Mouse (Mus musculus) embryonic stem cell, embryonic (primary cell): ENCODE data around the gene Cenpx.

Experiments used
- CTCF ChIA-PET, 4 experiments: fragments of 300-600 bp in 2 of 4; fragments of 350-600 bp in 2 of 4; sonication (Branson Sonifier 250); formaldehyde crosslinking; loops; one replicate each; lab custom pipeline; 2022; ENCODE audit warnings: inconsistent platforms in 2 of 4; lab: Charles Lee
- POLR2A ChIA-PET, 4 experiments: fragments of 300-600 bp in 2 of 4; fragments of 350-600 bp in 2 of 4; sonication (Branson Sonifier 250); formaldehyde crosslinking; loops; one replicate each; lab custom pipeline; 2022; ENCODE audit warnings: antibody characterized with exemption in 4 of 4, inconsistent platforms in 1 of 4; lab: Charles Lee

The Cenpx gene

GRCm38 (mm10) chr11:120714546-120714945 lies 1.0 kb upstream of the Cenpx start:
- POLR2A ChIA-PET = interaction anchor here in 3 of 4 experiments (0.6 to 29.7 kb wide), 41 partner anchors 8 to 410 kb away, joined by 3 to 509 read pairs (median 7); partner anchors contain the start of genes Aspscr1 (in 2 of the 3), Mafg (in 2 of the 3), P4hb (in 2 of the 3) and Pycr1 (in 2 of the 3)
- CTCF ChIA-PET = interaction anchor here (0.6 to 2.3 kb wide), 14 partner anchors 10 to 230 kb away, joined by 3 to 35 read pairs (median 4); partner anchors contain the start of genes Mrpl12 (in 1 of the 4) and Notum (in 1 of the 4)

- CTCF ChIA-PET = interaction anchor here (0.6 to 3.3 kb wide), 30 partner anchors 8 to 341 kb away, joined by 3 to 35 read pairs (median 4); partner anchors contain the start of genes Rac3 (in 2 of the 4) and Mrpl12 (in 1 of the 4)
- POLR2A ChIA-PET = interaction anchor here (0.6 to 29.7 kb wide), 78 partner anchors 8 to 960 kb away, joined by 3 to 509 read pairs (median 5); partner anchors contain the start of genes Pycr1 (in 4 of the 4), Aspscr1 (in 2 of the 4), Mafg (in 2 of the 4) and Notum (in 2 of the 4)
These were observed 568 bp downstream of the Cenpx start for GRCm38 (mm10) chr11:120712771-120713568.

- ChIA-PET POLR2A (interaction anchor here (0.7 to 29.7 kb wide), 21 partner anchors 9 to 342 kb away, joined by 3 to 509 read pairs (median 5); partner anchors contain the start of genes Rac3 (in 2 of the 4), Aspscr1 (in 1 of the 4), Notum (in 1 of the 4) and Pycr1 (in 1 of the 4)), CTCF (interaction anchor here (0.6 to 4.4 kb wide), 15 partner anchors 8 to 133 kb away, joined by 3 to 28 read pairs (median 5); partner anchors contain the start of genes Rac3 (in 2 of the 4), Notum (in 1 of the 4) and Pycr1 (in 1 of the 4))
These were observed 1.4 kb downstream of the Cenpx start for GRCm38 (mm10) chr11:120711980-120712604.

- POLR2A ChIA-PET = interaction anchor here in 3 of 4 experiments (0.6 to 29.7 kb wide), 25 partner anchors 9 to 341 kb away, joined by 3 to 509 read pairs (median 5); partner anchors contain the start of genes Pycr1 (in 2 of the 3), Aspscr1 (in 1 of the 3), Csnk1d (in 1 of the 3) and Notum (in 1 of the 3)
- CTCF ChIA-PET = interaction anchor here (0.9 to 4.4 kb wide), 13 partner anchors 10 to 67 kb away, joined by 3 to 28 read pairs (median 6); partner anchors contain the start of genes Rac3 (in 2 of the 4) and Pycr1 (in 1 of the 4)
These were observed 2.9 kb downstream of the Cenpx start for GRCm38 (mm10) chr11:120710672-120711071.

- CTCF ChIA-PET = interaction anchor here (0.5 to 4.4 kb wide), 17 partner anchors 11 to 550 kb away, joined by 3 to 28 read pairs (median 4); partner anchors contain the start of genes Narf (in 1 of the 4), Notum (in 1 of the 4) and Rac3 (in 1 of the 4)
- POLR2A ChIA-PET = interaction anchor here in 3 of 4 experiments (0.6 to 29.7 kb wide), 25 partner anchors 9 to 437 kb away, joined by 3 to 509 read pairs (median 6); partner anchors contain the start of genes Pycr1 (in 2 of the 3), Aspscr1 (in 1 of the 3), Mafg (in 1 of the 3) and Mrpl12 (in 1 of the 3)
These were observed 4.0 kb downstream of the Cenpx start for GRCm38 (mm10) chr11:120709551-120709950.

- ChIA-PET POLR2A (interaction anchor here (0.6 to 29.7 kb wide), 29 partner anchors 9 to 372 kb away, joined by 3 to 509 read pairs (median 4); partner anchors contain the start of genes Pycr1 (in 2 of the 4), Rac3 (in 2 of the 4), Aspscr1 (in 1 of the 4) and Mafg (in 1 of the 4)), CTCF (interaction anchor here in 2 of 4 experiments (0.8 to 4.4 kb wide), 5 partner anchors 11 to 69 kb away, joined by 3 to 28 read pairs (median 10); no protein-coding TSS in a partner anchor)
These were observed 5.6 kb downstream of the Cenpx start for GRCm38 (mm10) chr11:120707969-120708368.

GRCm38 (mm10) chr11:120707225-120707624 lies 6.3 kb downstream of the Cenpx start:
- CTCF ChIA-PET = interaction anchor here (0.7 to 2.6 kb wide), 12 partner anchors 10 to 396 kb away, joined by 3 to 12 read pairs (median 5); no protein-coding TSS in a partner anchor
- POLR2A ChIA-PET = interaction anchor here in 3 of 4 experiments (0.8 to 29.7 kb wide), 25 partner anchors 9 to 439 kb away, joined by 3 to 509 read pairs (median 6); partner anchors contain the start of genes Mafg (in 2 of the 3), Pycr1 (in 2 of the 3), Aspscr1 (in 1 of the 3) and Mrpl12 (in 1 of the 3)

GRCm38 (mm10) chr11:120706120-120706519 lies 7.4 kb downstream of the Cenpx start:
- CTCF ChIA-PET = interaction anchor here in 3 of 4 experiments (0.7 to 2.6 kb wide), 17 partner anchors 9 to 440 kb away, joined by 3 to 12 read pairs (median 3); partner anchors contain the start of genes Sirt7 (in 1 of the 3) and Tex19.1 (in 1 of the 3)
- POLR2A ChIA-PET = interaction anchor here in 2 of 4 experiments (0.6 to 29.7 kb wide), 25 partner anchors 8 to 815 kb away, joined by 3 to 509 read pairs (median 4); partner anchors contain the start of genes Pycr1 (in 2 of the 2), Aspscr1 (in 1 of the 2), Cenpx (in 1 of the 2) and Lrrc45 (in 1 of the 2)

GRCm38 (mm10) chr11:120704486-120705325 lies 8.8 kb downstream of the Cenpx start:
- ChIA-PET CTCF (interaction anchor here (0.6 to 2.6 kb wide), 16 partner anchors 9 to 250 kb away, joined by 3 to 7 read pairs (median 4); partner anchors contain the start of genes Cenpx (in 1 of the 4), Dcxr (in 1 of the 4) and Lrrc45 (in 1 of the 4)), POLR2A (interaction anchor here (0.5 to 29.7 kb wide), 31 partner anchors 9 to 443 kb away, joined by 3 to 509 read pairs (median 4); partner anchors contain the start of genes Pycr1 (in 3 of the 4), Cenpx (in 2 of the 4), Lrrc45 (in 2 of the 4) and Mafg (in 2 of the 4))

- POLR2A ChIA-PET = interaction anchor here in 3 of 4 experiments (0.7 to 29.7 kb wide), 22 partner anchors 10 to 444 kb away, joined by 3 to 509 read pairs (median 4); partner anchors contain the start of genes Pycr1 (in 3 of the 3), Aspscr1 (in 2 of the 3), Rac3 (in 2 of the 3) and Cenpx (in 1 of the 3)
- CTCF ChIA-PET = interaction anchor here in 3 of 4 experiments (0.6 to 1.5 kb wide), 10 partner anchors 10 to 258 kb away, joined by 3 to 5 read pairs (median 4); partner anchors contain the start of genes Cenpx (in 1 of the 3), Dcxr (in 1 of the 3) and Lrrc45 (in 1 of the 3)
These were observed 9.7 kb downstream of the Cenpx start for GRCm38 (mm10) chr11:120703696-120704454.

- ChIA-PET CTCF (interaction anchor here (0.5 to 1.5 kb wide), 11 partner anchors 8 to 102 kb away, joined by 3 to 5 read pairs (median 3); no protein-coding TSS in a partner anchor), POLR2A (interaction anchor here in 3 of 4 experiments (0.5 to 29.7 kb wide), 12 partner anchors 11 to 723 kb away, joined by 3 to 509 read pairs (median 3); partner anchors contain the start of genes Cenpx (in 2 of the 3), Lrrc45 (in 2 of the 3) and Aspscr1 (in 1 of the 3))
These were observed 15.8 kb downstream of the Cenpx start for GRCm38 (mm10) chr11:120697741-120698140.

GRCm38 (mm10) chr11:120696568-120696967 lies 17.0 kb downstream of the Cenpx start:
- ChIA-PET POLR2A (interaction anchor here (0.6 to 29.7 kb wide), 14 partner anchors 9 to 212 kb away, joined by 3 to 509 read pairs (median 4); partner anchors contain the start of genes Aspscr1 (in 2 of the 4), Pycr1 (in 2 of the 4), Mafg (in 1 of the 4) and Mrpl12 (in 1 of the 4)), CTCF (interaction anchor here (0.6 to 1.9 kb wide), 17 partner anchors 9 to 207 kb away, joined by 3 to 5 read pairs (median 3); partner anchors contain the start of genes Cenpx (in 1 of the 4) and Lrrc45 (in 1 of the 4))

- POLR2A ChIA-PET = interaction anchor here in 3 of 4 experiments (0.6 to 34.4 kb wide), 13 partner anchors 8 to 260 kb away, joined by 3 to 509 read pairs (median 3); partner anchors contain the start of genes Aspscr1 (in 2 of the 3), Cenpx (in 1 of the 3), Lrrc45 (in 1 of the 3) and Mrpl12 (in 1 of the 3)
- CTCF ChIA-PET = interaction anchor here in 3 of 4 experiments (0.9 to 1.9 kb wide), 6 partner anchors 8 to 178 kb away, joined by 3 to 5 read pairs (median 4); no protein-coding TSS in a partner anchor
These were observed 17.9 kb downstream of the Cenpx start for GRCm38 (mm10) chr11:120695641-120696040.
